Mouse (Mus musculus) right cerebral cortex, postnatal 25 days (tissue): ENCODE results near the gene B3gat1.

Source experiments
- DNase-seq: peaks from one replicate; pipeline ENCODE4 v3.0.0; 2022

Gene B3gat1

GRCm38 (mm10) chr9:26778421-26778820 lies 44.9 kb downstream of the B3gat1 start:
- no peak for DNase-seq

- DNase-seq = no peak
Observed at GRCm38 (mm10) chr9:26783414-26783975, 50.0 kb downstream of the B3gat1 start.

DNA sequence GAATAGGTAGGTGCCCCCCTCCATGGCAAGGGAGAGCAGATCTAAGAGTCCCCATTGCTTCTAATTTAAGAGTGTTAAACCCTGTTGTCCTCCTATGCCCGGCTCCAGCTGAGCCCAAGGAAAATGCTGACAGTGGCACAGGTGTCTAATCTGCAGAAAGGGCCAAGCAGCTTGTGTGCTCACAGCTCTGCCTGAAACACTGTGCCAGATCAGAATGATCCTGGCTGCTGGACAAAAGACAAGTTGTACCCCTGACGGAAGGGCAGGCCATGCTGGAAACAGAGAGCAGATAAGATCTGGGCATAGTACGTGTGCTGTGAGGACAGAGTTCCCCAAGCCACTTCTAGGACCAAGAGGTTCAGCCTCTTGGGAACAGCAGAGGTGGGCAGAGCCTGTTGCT lies 59.3 kb downstream of the B3gat1 start:
- DNase-seq = no peak

- no peak for DNase-seq
Observed at GRCm38 (mm10) chr9:26798205-26798604, 64.7 kb downstream of the B3gat1 start.

- no peak for DNase-seq
Observed at GRCm38 (mm10) chr9:26798731-26799130, 65.2 kb downstream of the B3gat1 start.

- DNase-seq = no peak
Observed at GRCm38 (mm10) chr9:26800357-26800756, 66.8 kb downstream of the B3gat1 start.

GRCm38 (mm10) chr9:26804321-26804720 lies 70.8 kb downstream of the B3gat1 start:
- no peak for DNase-seq

DNA sequence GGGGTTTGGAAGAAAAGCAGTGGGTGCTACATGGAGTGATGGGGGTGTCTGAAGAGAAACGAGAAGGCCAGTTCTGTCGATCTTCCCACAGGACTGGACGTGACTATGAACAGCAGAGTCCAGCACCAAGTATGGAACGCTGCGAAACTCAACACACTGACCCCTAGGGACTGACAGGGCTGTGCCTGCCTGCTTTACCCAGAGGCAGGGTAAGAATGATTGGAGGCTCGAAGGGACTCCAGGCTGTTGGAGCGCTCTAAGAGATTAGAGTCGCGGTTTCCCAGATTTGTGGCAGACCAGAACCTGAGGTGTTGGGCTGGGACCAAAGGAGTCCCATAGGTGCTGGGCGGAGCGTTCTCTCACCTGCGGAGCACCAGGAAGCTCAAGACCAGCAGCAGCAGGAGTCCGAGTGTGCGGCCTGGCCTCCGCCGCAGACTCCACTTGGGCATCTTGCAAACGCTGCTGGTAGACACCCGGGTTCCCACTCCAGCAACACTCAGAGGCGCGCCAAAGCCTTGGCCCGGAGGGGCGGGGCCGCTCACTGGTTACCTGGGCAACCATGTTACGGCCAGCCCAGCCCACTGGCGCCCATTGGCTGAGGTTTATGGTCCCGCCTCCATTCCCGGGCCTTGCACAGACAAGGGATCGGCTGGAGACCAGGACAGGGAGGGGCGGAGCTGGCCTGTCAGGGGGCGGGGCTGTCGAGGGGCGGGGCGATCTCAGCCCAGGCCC lies 72.6 kb downstream of the B3gat1 start, which contains the start of gene Glb1l2:
TSS of gene Glb1l2 (minus strand) at position 534 of the 732 bp plus-strand sequence.
- DNase-seq = peak; percentile 85

- DNase-seq = no peak
Observed at GRCm38 (mm10) chr9:26808735-26809134, 75.2 kb downstream of the B3gat1 start.
